Mouse (Mus musculus) left cerebral cortex, postnatal 4 days (tissue): Measurements from ENCODE around the gene Rab27a. TPM values are rescaled to one million over a fixed set of nuclear protein-coding genes. Genes with fewer than 3 reads are reported as not detected.

Source experiments
- DNase-seq: peaks from one replicate; pipeline ENCODE4 v3.0.0-alpha.2; 2022
- intact Hi-C: fragments of 180-260 bp; cut with DNase I; formaldehyde crosslinking; loops from one replicate; pipeline ENCODE4 v1.15.1; 2025
- total RNA-seq, 2 experiments: library from RNA; stranded (reverse); gene quantifications; 2 replicates each; pipeline ENCODE4 v1.2.3; 2021

Gene Rab27a
- total RNA-seq: 1 to 10 TPM; 2.9 to 4.7 TPM

GRCm38 (mm10) chr9:73044146-73045079 lies at the start of gene Rab27a:
Rab27a (plus strand) TSS chr9:73044854.
- peak; percentile 86 for DNase-seq
- intact Hi-C loops: loop anchor here (2.0 kb wide), 1 partner anchor 46 kb away; no protein-coding TSS in a partner anchor

- intact Hi-C loops: no loop called here
- DNase-seq: no peak
These were observed 48.5 kb upstream of the Rab27a start for GRCm38 (mm10) chr9:72996167-72996566.

GRCm38 (mm10) chr9:72996806-72997205 lies 47.8 kb upstream of the Rab27a start:
- intact Hi-C loops: no loop called here
- no peak for DNase-seq

- DNase-seq: no peak
- intact Hi-C loops: no loop called here
These were observed 44.2 kb upstream of the Rab27a start for GRCm38 (mm10) chr9:73000487-73000886.

- intact Hi-C loops: no loop called here
- no peak for DNase-seq
These were observed 43.2 kb upstream of the Rab27a start for GRCm38 (mm10) chr9:73001314-73002011.

- intact Hi-C loops: no loop called here
- peak; percentile 7 for DNase-seq
These were observed 42.5 kb upstream of the Rab27a start for GRCm38 (mm10) chr9:73002177-73002576.

- intact Hi-C loops: no loop called here
- DNase-seq: no peak
These were observed 40.6 kb upstream of the Rab27a start for GRCm38 (mm10) chr9:73004076-73004475.

- intact Hi-C loops: no loop called here
- no peak for DNase-seq
These were observed 39.5 kb upstream of the Rab27a start for GRCm38 (mm10) chr9:73005106-73005505.

- no peak for DNase-seq
- intact Hi-C loops: no loop called here
These were observed 38.5 kb upstream of the Rab27a start for GRCm38 (mm10) chr9:73006175-73006574.

GRCm38 (mm10) chr9:73008384-73008783 lies 36.3 kb upstream of the Rab27a start:
- no peak for DNase-seq

GRCm38 (mm10) chr9:73012629-73013028 lies 32.0 kb upstream of the Rab27a start:
- intact Hi-C loops: no loop called here
- no peak for DNase-seq

More at GRCm38 (mm10) chr9:73008384-73008783, 36.3 kb upstream of the Rab27a start:
- intact Hi-C loops: no loop called here

GRCm38 (mm10) chr9:73014724-73015123 lies 29.9 kb upstream of the Rab27a start:
- intact Hi-C loops: no loop called here

GRCm38 (mm10) chr9:73019841-73020240 lies 24.8 kb upstream of the Rab27a start:
- intact Hi-C loops: no loop called here

More at GRCm38 (mm10) chr9:73014724-73015123, 29.9 kb upstream of the Rab27a start:
- DNase-seq: no peak

GRCm38 (mm10) chr9:73020566-73021097 lies 24.0 kb upstream of the Rab27a start:
- intact Hi-C loops: no loop called here
- no peak for DNase-seq

More at GRCm38 (mm10) chr9:73019841-73020240, 24.8 kb upstream of the Rab27a start:
- DNase-seq: peak; percentile 11

GRCm38 (mm10) chr9:73025818-73026636 lies 18.6 kb upstream of the Rab27a start:
- intact Hi-C loops: no loop called here
- peak; percentile 46 for DNase-seq

- no peak for DNase-seq
- intact Hi-C loops: no loop called here
These were observed 14.2 kb upstream of the Rab27a start for GRCm38 (mm10) chr9:73030443-73030842.

- intact Hi-C loops: no loop called here
- DNase-seq: no peak
These were observed 13.2 kb upstream of the Rab27a start for GRCm38 (mm10) chr9:73031421-73031820.

GRCm38 (mm10) chr9:73033406-73033805 lies 11.2 kb upstream of the Rab27a start:
- intact Hi-C loops: no loop called here
- DNase-seq: no peak

GRCm38 (mm10) chr9:73039222-73039945 lies 5.3 kb upstream of the Rab27a start:
- peak; percentile 94 for DNase-seq
- intact Hi-C loops: no loop called here

- intact Hi-C loops: no loop called here
- no peak for DNase-seq
These were observed 4.6 kb upstream of the Rab27a start, which contains the start of gene Pigb for GRCm38 (mm10) chr9:73040080-73040479. Pigb (minus strand) TSS chr9:73040378.
